Mouse (Mus musculus) embryonic facial prominence, embryonic 11.5 days (tissue): Measurements from ENCODE around the gene Cd151. TPM values are rescaled to one million over a fixed set of nuclear protein-coding genes. Genes with fewer than 3 reads are reported as not detected.

ENCODE experiments used
- ATAC-seq: fragments of 200-750 bp; cut with Nextera tagmentation; replicated peaks from 2 replicates; pipeline ENCODE4 v1.8.0; 2017; ENCODE audit warnings: low read depth; ENCODE audit not compliant: insufficient number of reproducible peaks, low FRiP score, low TSS enrichment
- DNase-seq: peaks from one replicate; pipeline ENCODE4 v3.0.0-alpha.2; 2015; ENCODE audit warnings: low spot score
- H3K27ac ChIP-seq: fragments of 300-500 bp; sonication (generic); replicated peaks from 2 replicates; pipeline ENCODE4 v1.5.1; 2014; ENCODE audit warnings: mild to moderate bottlenecking, low read depth, low read length, control low read depth
- H3K27me3 ChIP-seq: fragments of 300-500 bp; sonication (generic); 2 replicates; pipeline ENCODE4 v1.6.1; 2014; ENCODE audit warnings: mild to moderate bottlenecking, low read length, moderate library complexity, mixed read lengths; ENCODE audit not compliant: control insufficient read depth, insufficient read depth
- H3K36me3 ChIP-seq: fragments of 300-500 bp; sonication (generic); replicated peaks from 2 replicates; pipeline ENCODE4 v1.6.1; 2014; ENCODE audit warnings: low read depth, mild to moderate bottlenecking, low read length, moderate library complexity, mixed read lengths; ENCODE audit not compliant: control insufficient read depth, insufficient read depth
- H3K4me1 ChIP-seq: fragments of 300-500 bp; sonication (generic); 2 replicates; pipeline ENCODE4 v1.6.1; 2014; ENCODE audit warnings: low read length, mixed read lengths; ENCODE audit not compliant: control insufficient read depth, insufficient read depth
- H3K4me2 ChIP-seq: fragments of 300-500 bp; sonication (generic); 2 replicates; pipeline ENCODE4 v1.6.1; 2014; ENCODE audit warnings: low read depth, mild to moderate bottlenecking, control low read depth, low read length, moderate library complexity
- H3K4me3 ChIP-seq: fragments of 300-500 bp; sonication (generic); 2 replicates; pipeline ENCODE4 v1.5.1; 2014; ENCODE audit warnings: low read depth, low read length, control low read depth
- H3K9ac ChIP-seq: fragments of 300-500 bp; sonication (generic); replicated peaks from 2 replicates; pipeline ENCODE4 v1.6.1; 2014; ENCODE audit warnings: mild to moderate bottlenecking, control low read depth, low read length
- H3K9me3 ChIP-seq: fragments of 300-500 bp; sonication (generic); replicated peaks from 2 replicates; pipeline ENCODE4 v1.6.1; 2016; ENCODE audit warnings: mild to moderate bottlenecking, low read length, inconsistent platforms, mixed read lengths; ENCODE audit not compliant: control insufficient read depth
- WGBS: fragments of 180-500 bp; shearing (Covaris S2); extraction: QIAGEN DNeasy Blood & Tissue Kit; methylation state at CpG from one replicate; pipeline ENCODE4 v1.1.7; 2014; 5-methylcytosine and 5-hydroxymethylcytosine counted together
- polyA plus RNA-seq: library from polyadenylated mRNA; unstranded; fragments of >200 nt; fragmentation: Nextera tagmentation; extraction: Ambion mirVana; gene quantifications from 2 replicates; pipeline ENCODE4 v1.2.1, GENCODE M21; 2014

Cd151 gene
- polyA plus RNA-seq, 1 experiment from 2014 or later, result 39.2 TPM

DNA sequence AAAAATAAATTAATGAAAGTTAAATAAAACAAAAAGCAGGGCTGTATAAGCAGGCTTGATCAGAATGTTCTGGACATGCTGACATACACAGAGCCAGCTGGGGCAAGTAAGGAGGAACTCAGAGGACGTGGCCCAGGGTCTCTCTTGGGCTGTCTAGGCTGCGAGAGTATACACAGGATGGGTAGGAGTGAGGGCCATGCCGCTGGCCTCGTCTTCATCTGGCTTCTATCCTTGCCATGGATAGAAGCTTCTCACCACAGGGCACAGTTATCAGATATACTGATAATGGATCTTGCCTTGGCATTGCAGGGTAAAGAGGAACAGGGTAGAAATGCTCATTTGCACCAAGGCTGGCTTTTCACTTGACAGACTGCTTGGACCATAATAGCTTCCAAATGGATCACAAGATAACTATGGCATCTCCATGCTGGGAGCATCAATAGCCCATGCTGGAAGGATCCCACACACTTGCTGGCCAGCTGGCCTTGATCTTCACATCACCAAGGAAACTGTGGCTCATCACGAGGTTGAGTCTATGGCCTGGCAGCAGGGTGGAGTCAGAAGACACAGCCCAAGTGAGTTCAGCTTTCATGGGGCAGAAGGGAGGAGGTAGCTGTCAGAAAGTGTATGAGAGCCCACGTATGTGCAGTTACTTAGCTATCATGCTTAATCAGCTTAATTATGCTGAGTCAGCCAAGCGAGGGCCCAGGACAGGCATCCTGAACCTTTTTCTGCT, 34.8 kb downstream of the Cd151 start:
- no peak overlapping the region for H3K9ac ChIP-seq
- DNase-seq (no peak), ATAC-seq (no peak)
- WGBS, result 91% methylated on average over 7 of the region's 7 CpGs
- H3K27ac ChIP-seq, result no peak overlapping the region
- H3K27me3 ChIP-seq, result no peaks in the 10 kb centered on the region
- no peak overlapping the region for H3K4me3 ChIP-seq
- H3K4me2 ChIP-seq, result no peak overlapping the region
- no peaks in the 10 kb centered on the region for H3K36me3 ChIP-seq
- no peaks in the 10 kb centered on the region for H3K9me3 ChIP-seq
- H3K4me1 ChIP-seq, result no peaks in the 10 kb centered on the region

DNA sequence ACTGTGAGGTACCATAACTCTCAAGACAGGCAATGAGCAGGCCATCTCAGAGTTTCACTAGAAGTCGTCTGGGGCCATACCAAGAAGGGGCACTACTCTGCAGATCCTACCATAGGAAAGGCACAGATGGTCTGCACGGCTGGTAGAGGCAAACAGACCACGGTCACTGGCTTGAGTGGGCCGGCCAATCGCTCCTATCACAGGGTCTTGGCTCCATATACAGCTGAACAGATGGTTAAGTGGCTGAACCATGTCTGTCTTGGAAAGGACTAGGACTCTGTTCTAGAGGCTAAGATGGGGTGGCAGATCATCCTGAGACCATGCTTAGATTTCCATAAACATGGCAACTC, 35.3 kb downstream of the Cd151 start:
- ATAC-seq, result no peak

DNA sequence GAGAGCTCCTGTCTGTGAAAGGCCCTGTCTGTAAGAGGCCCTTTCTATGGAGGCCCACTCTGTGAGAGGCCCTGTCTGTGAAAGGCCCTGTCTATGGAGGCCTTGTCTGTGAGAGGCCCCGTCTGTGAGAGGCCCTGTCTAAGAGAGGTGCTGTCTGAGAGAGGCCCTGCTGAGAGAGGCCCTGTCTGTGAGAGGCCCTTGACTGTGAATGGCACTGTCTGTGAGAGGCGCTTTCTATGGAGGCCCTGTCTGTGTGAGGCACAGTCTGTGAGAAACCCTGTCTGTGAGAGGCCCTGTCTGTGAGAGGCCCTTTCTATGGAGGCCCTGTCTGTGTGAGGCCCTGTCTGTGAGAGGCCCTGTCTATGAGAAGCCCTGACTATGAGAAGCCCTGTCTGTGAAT, 39.1 kb downstream of the Cd151 start:
- H3K27me3 ChIP-seq, result no peaks in the 10 kb centered on the region
- no peak overlapping the region for H3K9ac ChIP-seq
- no peak overlapping the region for H3K4me3 ChIP-seq
- ATAC-seq (0 out of 2 replicates have a peak, but pooled peaks have one; percentile 48), DNase-seq (no peak)
- no peak overlapping the region for H3K4me2 ChIP-seq
- H3K36me3 ChIP-seq, result no peaks in the 10 kb centered on the region
- no peaks in the 10 kb centered on the region for H3K9me3 ChIP-seq
- no peak overlapping the region for H3K27ac ChIP-seq
- 63% methylated on average over 2 of the region's 2 CpGs for WGBS
- no peaks in the 10 kb centered on the region for H3K4me1 ChIP-seq

More for the DNA sequence above, 35.3 kb downstream of the Cd151 start:
- Histone ChIP-seq H3K4me1 (no peaks in the 10 kb centered on the region), H3K9me3 (no peaks in the 10 kb centered on the region), H3K4me2 (no peak overlapping the region), H3K36me3 (no peaks in the 10 kb centered on the region), H3K27ac (no peak overlapping the region), H3K4me3 (no peak overlapping the region), H3K9ac (no peak overlapping the region), H3K27me3 (no peaks in the 10 kb centered on the region)
- DNase-seq, result no peak
- 90% methylated on average over 5 of the region's 5 CpGs for WGBS

DNA sequence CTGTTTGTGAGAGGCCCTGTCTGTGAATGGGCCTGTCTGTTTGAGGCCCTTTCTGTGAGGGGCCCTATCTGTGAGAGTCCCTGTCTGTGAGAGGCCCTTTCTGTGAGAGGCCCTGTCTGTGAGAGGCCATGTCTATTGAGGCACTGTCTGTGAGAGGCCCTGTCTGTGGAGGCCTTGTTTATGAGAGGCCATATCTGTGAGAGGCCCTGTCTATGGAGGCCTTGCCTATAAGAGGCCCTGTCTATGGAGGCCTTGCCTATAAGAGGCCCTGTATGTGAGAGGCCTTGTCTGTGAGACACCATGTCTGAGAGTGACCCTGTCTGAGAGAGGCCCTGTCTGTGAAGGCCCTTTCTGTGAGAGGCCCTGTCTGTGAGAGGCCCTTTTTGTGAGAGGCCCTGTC, 41.0 kb downstream of the Cd151 start:
- ATAC-seq (peak; percentile 62; the same call in 1 of the 2 replicates), DNase-seq (no peak)

DNA sequence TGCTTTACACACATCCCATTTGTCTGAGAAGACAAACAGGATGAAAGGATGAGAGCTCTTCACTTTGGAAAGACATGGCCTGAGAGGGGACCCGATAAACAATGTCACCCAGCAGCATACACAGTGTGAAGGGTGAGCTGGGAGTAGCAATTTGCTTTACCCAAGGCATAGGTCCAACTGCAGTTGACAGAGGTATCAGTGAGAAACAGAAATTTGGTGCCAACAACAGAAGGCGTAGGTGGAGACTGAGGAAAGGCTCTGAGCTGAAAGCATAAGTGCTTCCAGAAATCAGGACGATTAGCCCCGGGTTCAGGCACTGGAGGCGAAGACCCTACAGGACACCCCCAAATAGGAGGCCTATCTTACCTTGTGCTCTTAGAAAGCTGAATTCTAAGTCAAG, 43.0 kb downstream of the Cd151 start:
- H3K9ac ChIP-seq, result no peak overlapping the region
- DNase-seq (no peak), ATAC-seq (no peak)
- H3K36me3 ChIP-seq, result no peaks in the 10 kb centered on the region
- H3K4me2 ChIP-seq, result no peak overlapping the region
- 87% methylated on average over 5 of the region's 5 CpGs for WGBS
- H3K4me3 ChIP-seq, result no peak overlapping the region
- no peak overlapping the region for H3K27ac ChIP-seq
- no peaks in the 10 kb centered on the region for H3K9me3 ChIP-seq
- H3K4me1 ChIP-seq, result no peaks in the 10 kb centered on the region
- no peaks in the 10 kb centered on the region for H3K27me3 ChIP-seq

More for the DNA sequence above, 41.0 kb downstream of the Cd151 start:
- no peaks in the 10 kb centered on the region for H3K36me3 ChIP-seq
- no peaks in the 10 kb centered on the region for H3K4me1 ChIP-seq
- H3K9me3 ChIP-seq, result no peaks in the 10 kb centered on the region
- H3K4me3 ChIP-seq, result no peak overlapping the region
- H3K9ac ChIP-seq, result no peak overlapping the region; the same call in 1 of the 2 replicates
- no peak overlapping the region for H3K27ac ChIP-seq
- H3K27me3 ChIP-seq, result no peaks in the 10 kb centered on the region
- H3K4me2 ChIP-seq, result no peak overlapping the region

DNA sequence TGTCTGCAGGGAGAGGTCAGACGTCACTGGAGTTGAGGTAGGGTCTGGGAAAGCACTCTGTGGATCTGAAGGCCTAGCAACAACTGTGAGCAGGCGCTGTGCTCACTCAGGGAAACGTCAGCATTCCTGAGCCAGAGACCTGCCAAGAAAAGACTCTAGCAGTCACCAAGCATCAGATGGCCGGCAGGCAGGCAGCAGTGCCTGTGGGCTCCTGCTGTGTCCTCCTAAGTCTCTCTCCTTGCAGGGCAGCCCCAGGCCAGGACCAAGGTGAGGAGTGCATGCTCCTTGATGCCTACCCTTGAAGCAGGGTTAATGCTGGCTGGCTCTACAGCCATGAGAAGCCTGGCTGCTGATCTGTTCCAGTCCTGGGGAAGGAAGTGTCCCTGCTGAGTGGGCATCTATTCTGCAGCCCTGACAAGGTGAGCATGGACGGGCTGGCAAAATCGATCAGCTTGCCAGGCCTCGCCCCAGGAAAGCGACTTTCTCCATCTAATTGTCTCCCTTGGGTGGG, 43.5 kb downstream of the Cd151 start:
- DNase-seq, result no peak
- WGBS, result 75% methylated on average over 8 of the region's 8 CpGs
- Histone ChIP-seq H3K9me3 (no peaks in the 10 kb centered on the region), H3K4me3 (no peak overlapping the region), H3K4me1 (no peaks in the 10 kb centered on the region), H3K36me3 (no peaks in the 10 kb centered on the region), H3K27ac (no peak overlapping the region), H3K9ac (no peak overlapping the region), H3K4me2 (no peak overlapping the region), H3K27me3 (no peaks in the 10 kb centered on the region)
- ATAC-seq, result no peak

DNA sequence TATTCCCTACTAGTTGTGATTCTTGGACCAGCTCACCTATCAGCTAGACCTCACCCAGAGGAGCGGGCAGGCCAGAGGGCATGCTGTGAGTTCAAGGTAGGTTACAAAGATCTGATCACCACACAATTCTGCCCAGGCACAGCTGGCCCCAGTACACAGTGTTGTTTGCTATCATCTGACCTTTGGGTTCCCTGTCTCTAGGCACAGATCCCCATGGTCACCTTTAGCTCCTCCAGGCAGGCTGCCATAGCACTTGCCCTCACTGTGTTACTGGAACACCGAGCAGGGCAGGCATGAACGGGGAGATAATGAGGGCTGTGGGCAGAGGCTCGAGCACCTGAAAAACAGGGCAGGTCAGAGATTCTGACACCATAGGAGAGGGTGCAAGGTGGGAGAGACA, 50.4 kb downstream of the Cd151 start:
- H3K9ac ChIP-seq, result no peak overlapping the region
- WGBS, result 85% methylated on average over 4 of the region's 4 CpGs

DNA sequence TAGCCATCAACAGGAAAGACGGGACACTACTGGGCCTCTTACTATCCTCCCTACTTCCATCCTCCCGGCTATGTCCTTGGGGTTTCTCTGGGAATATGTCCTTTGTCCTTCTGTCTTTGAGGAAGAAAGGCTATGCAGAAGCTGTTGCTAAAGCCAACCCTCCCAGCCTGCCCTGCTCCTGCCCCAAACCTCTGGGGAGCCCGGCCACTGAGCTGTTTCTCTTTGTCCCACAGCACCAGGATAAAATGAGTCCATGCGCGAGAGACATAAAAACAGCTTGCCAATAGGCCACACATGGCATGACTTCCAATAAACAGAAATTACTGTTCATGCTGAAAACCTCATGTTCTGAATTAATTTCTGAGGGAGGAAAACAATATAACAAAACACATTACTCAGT, 51.1 kb downstream of the Cd151 start:
- DNase-seq (no peak), ATAC-seq (no peak)
- Histone ChIP-seq H3K4me3 (no peak overlapping the region), H3K27me3 (no peaks in the 10 kb centered on the region), H3K4me1 (no peaks in the 10 kb centered on the region), H3K9me3 (no peaks in the 10 kb centered on the region), H3K9ac (no peak overlapping the region), H3K27ac (no peak overlapping the region), H3K4me2 (no peak overlapping the region), H3K36me3 (no peaks in the 10 kb centered on the region; the same call in 1 of the 2 replicates)
- WGBS, result 89% methylated on average over 5 of the region's 5 CpGs

More for the DNA sequence above, 50.4 kb downstream of the Cd151 start:
- no peaks in the 10 kb centered on the region; the same call in 1 of the 2 replicates for H3K36me3 ChIP-seq
- DNase-seq, result no peak
- ATAC-seq, result no peak
- H3K4me3 ChIP-seq, result no peak overlapping the region
- H3K9me3 ChIP-seq, result no peaks in the 10 kb centered on the region
- no peak overlapping the region for H3K27ac ChIP-seq
- H3K4me1 ChIP-seq, result no peaks in the 10 kb centered on the region
- H3K27me3 ChIP-seq, result no peaks in the 10 kb centered on the region
- H3K4me2 ChIP-seq, result no peak overlapping the region
